Mouse (Mus musculus): ENCODE data around the gene 0610009B22Rik. TPM values are rescaled to one million over a fixed set of nuclear protein-coding genes. Genes with fewer than 3 reads are reported as not detected.

0610009B22Rik gene
- polyA plus RNA-seq, 1 experiment from 2014 or later: 110 TPM

DNA sequence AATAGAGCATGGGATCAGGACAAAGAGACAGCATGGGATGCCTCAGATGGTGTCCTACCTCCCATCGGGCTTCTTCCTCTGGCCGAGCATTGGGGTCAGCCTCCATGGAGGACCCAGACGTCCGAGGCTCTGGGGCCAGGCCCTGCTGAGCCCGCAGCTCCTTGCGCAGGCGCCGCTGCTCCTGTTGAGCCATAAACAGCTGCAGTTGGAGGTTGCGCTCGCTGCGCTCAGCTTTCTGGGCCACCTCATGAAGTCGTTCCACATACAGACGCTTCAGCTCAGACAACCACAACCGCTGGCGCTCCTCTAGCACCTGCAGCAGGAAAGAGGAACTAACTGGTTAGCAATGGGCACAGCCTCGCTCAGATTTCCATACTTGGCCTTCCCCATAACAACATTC lies 44.5 kb downstream of the 0610009B22Rik start:
- H3K4me2 ChIP-seq (replicated peaks; ENCODE audit: low read depth): no peak overlapping the region
- no peaks in the 10 kb centered on the region for H3K9me3 ChIP-seq (ENCODE audit: control insufficient read depth)
- H3K27me3 ChIP-seq (replicated peaks; ENCODE audit: control insufficient read depth, insufficient read depth, low read length): no peaks in the 10 kb centered on the region
- H3K4me1 ChIP-seq (replicated peaks; ENCODE audit: control insufficient read depth, insufficient read depth, low read length): 0 out of 2 replicates have a peak, but pooled peaks cover 3% of the 10 kb centered on the region
- ATAC-seq: no peak
- H3K9ac ChIP-seq (ENCODE audit: low read depth, low read length): no peak overlapping the region
- TF ChIP-seq CTCF (IDR thresholded peaks at IDR 0.05; ENCODE audit: low read depth): no peak
- H3K36me3 ChIP-seq (ENCODE audit: control insufficient read depth, insufficient read depth): peaks cover 21% of the 10 kb centered on the region
- WGBS: 85% methylated on average over 16 of the region's 16 CpGs
- no peak overlapping the region for H3K4me3 ChIP-seq (ENCODE audit: low read depth, low read length)
- no peak overlapping the region for H3K27ac ChIP-seq (ENCODE audit: low read depth, low read length)

DNA sequence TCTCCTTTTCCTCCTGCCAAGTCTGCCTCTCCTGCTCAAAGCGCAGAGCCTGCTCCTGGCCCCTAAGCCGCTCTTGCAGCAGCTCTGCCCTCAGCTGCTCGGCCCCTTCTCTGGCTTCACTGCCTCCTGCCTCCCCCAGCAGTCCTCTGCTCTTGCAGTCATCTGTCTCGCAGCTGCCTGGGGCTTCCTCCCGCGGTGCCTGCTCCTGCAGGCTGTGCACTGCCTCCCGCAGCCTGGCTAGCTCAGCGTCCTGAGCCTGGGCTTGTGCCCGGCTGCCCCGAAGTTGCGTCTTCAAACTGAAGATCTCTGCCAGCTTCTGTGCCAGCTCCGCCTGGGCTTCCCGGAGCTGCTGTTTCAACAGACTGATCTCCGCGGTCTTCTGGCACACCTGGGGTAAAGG lies 44.9 kb downstream of the 0610009B22Rik start:
- no peak overlapping the region for H3K4me2 ChIP-seq (replicated peaks; ENCODE audit: low read depth)
- no peaks in the 10 kb centered on the region for H3K9me3 ChIP-seq (ENCODE audit: control insufficient read depth)
- 0 out of 2 replicates have a peak, but pooled peaks cover 3% of the 10 kb centered on the region for H3K4me1 ChIP-seq (replicated peaks; ENCODE audit: control insufficient read depth, insufficient read depth, low read length)
- ATAC-seq: no peak
- WGBS: 62% methylated on average over 15 of the region's 15 CpGs
- H3K4me3 ChIP-seq (ENCODE audit: low read depth, low read length): no peak overlapping the region
- no peak overlapping the region for H3K27ac ChIP-seq (ENCODE audit: low read depth, low read length)
- H3K9ac ChIP-seq (ENCODE audit: low read depth, low read length): no peak overlapping the region
- no peak for TF ChIP-seq CTCF (IDR thresholded peaks at IDR 0.05; ENCODE audit: low read depth)
- peaks cover 21% of the 10 kb centered on the region for H3K36me3 ChIP-seq (ENCODE audit: control insufficient read depth, insufficient read depth)
- H3K27me3 ChIP-seq (replicated peaks; ENCODE audit: control insufficient read depth, insufficient read depth, low read length): no peaks in the 10 kb centered on the region

DNA sequence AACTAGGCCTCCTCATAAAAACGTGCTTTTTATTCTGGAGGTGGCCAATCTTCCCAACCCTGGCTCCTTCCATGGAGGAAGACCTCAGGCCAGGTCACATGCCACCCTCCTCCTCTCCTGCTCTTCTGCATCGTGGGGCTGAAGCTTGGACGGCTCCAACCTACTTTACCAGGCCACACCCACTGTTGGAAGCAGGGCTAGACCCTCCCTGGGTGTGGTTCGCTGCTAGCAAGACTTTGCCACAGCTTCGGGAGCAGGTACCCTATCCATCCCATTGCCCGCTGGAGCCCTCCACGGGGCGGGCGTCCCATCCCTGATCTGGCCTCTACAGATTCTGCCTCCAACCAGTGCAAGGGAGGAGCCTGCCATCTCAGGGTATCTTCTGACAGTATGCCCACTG lies 45.5 kb downstream of the 0610009B22Rik start:
- Histone ChIP-seq H3K27me3 (replicated peaks; ENCODE audit: control insufficient read depth, insufficient read depth, low read length) (no peaks in the 10 kb centered on the region), H3K36me3 (ENCODE audit: control insufficient read depth, insufficient read depth) (peaks cover 21% of the 10 kb centered on the region), H3K4me2 (replicated peaks; ENCODE audit: low read depth) (no peak overlapping the region), H3K27ac (ENCODE audit: low read depth, low read length) (no peak overlapping the region), H3K9me3 (ENCODE audit: control insufficient read depth) (no peaks in the 10 kb centered on the region), H3K4me3 (ENCODE audit: low read depth, low read length) (no peak overlapping the region), H3K9ac (ENCODE audit: low read depth, low read length) (no peak overlapping the region), H3K4me1 (replicated peaks; ENCODE audit: control insufficient read depth, insufficient read depth, low read length) (0 out of 2 replicates have a peak, but pooled peaks cover 3% of the 10 kb centered on the region)
- TF ChIP-seq CTCF (IDR thresholded peaks at IDR 0.05; ENCODE audit: low read depth): no peak
- no peak for ATAC-seq
- WGBS: 62% methylated on average over 9 of the region's 9 CpGs

GRCm38 (mm10) chr11:51640748-51641147 lies 47.9 kb downstream of the 0610009B22Rik start:
- no peak overlapping the region for H3K9ac ChIP-seq (ENCODE audit: low read depth, low read length)
- ATAC-seq: no peak
- no peak overlapping the region for H3K4me2 ChIP-seq (replicated peaks; ENCODE audit: low read depth)
- no peaks in the 10 kb centered on the region for H3K9me3 ChIP-seq (ENCODE audit: control insufficient read depth)
- H3K4me1 ChIP-seq (replicated peaks; ENCODE audit: control insufficient read depth, insufficient read depth, low read length): 0 out of 2 replicates have a peak, but pooled peaks cover 3% of the 10 kb centered on the region
- WGBS: 76% methylated on average over 7 of the region's 7 CpGs
- no peak overlapping the region for H3K27ac ChIP-seq (ENCODE audit: low read depth, low read length)
- no peak for TF ChIP-seq CTCF (IDR thresholded peaks at IDR 0.05; ENCODE audit: low read depth)
- peaks cover 21% of the 10 kb centered on the region for H3K36me3 ChIP-seq (ENCODE audit: control insufficient read depth, insufficient read depth)
- H3K27me3 ChIP-seq (replicated peaks; ENCODE audit: control insufficient read depth, insufficient read depth, low read length): no peaks in the 10 kb centered on the region
- H3K4me3 ChIP-seq (ENCODE audit: low read depth, low read length): no peak overlapping the region

DNA sequence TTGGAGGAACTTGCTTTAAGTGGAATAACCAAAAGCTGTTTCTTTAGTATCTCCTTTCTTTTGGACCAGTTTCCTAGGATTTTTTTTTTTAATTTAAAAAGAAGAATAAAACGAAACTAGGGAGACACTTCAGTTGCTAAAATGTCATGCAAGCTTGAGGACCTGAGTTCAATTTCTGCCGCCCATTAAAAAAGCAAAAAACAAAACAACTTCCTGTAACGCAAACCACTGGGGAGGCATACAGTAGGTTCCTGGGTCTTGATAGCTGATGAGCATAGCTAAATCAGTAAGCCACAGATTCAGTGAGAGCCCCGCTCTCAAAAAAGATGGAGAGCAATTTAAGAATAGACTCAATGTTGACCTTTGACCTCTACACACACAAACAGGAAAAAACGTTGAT lies 50.2 kb downstream of the 0610009B22Rik start:
- H3K4me1 ChIP-seq (replicated peaks; ENCODE audit: control insufficient read depth, insufficient read depth, low read length): 0 out of 2 replicates have a peak, but pooled peaks cover 3% of the 10 kb centered on the region
- no peak overlapping the region for H3K27ac ChIP-seq (ENCODE audit: low read depth, low read length)
- H3K9ac ChIP-seq (ENCODE audit: low read depth, low read length): no peak overlapping the region
- 66% methylated on average over 5 of the region's 5 CpGs for WGBS
- ATAC-seq: no peak
- H3K4me2 ChIP-seq (replicated peaks; ENCODE audit: low read depth): peak overlapping the region; percentile 52
- H3K4me3 ChIP-seq (ENCODE audit: low read depth, low read length): no peak overlapping the region
- H3K36me3 ChIP-seq (ENCODE audit: control insufficient read depth, insufficient read depth): peaks cover 2% of the 10 kb centered on the region; the same call in 1 of the 2 replicates
- no peak for TF ChIP-seq CTCF (IDR thresholded peaks at IDR 0.05; ENCODE audit: low read depth)
- no peaks in the 10 kb centered on the region for H3K9me3 ChIP-seq (ENCODE audit: control insufficient read depth)
- H3K27me3 ChIP-seq (replicated peaks; ENCODE audit: control insufficient read depth, insufficient read depth, low read length): no peaks in the 10 kb centered on the region

DNA sequence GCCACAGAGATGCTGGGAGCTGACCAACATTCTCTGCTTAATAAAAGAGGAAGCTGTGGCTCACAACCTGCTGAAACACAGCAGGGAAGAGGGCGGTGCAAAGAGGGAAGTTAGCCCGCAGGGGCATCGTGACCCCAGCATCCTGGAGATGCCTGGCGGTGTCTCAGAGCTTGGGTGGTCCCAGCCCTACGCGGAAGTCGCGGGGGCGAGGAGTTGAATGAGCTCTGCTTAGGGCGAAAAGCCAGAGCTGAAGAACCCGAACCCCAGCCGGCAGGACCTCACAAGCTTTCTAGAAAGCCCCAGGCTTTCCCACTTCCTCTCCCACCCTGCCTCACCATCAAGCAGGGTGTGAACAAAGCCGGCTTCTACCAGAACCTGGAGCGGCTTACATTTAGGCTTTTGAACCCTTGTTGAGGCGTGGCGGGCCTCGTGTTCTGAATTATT lies 50.7 kb downstream of the 0610009B22Rik start:
- 0 out of 2 replicates have a peak overlapping the region, but pooled peaks have one; percentile 17 for H3K9ac ChIP-seq (ENCODE audit: low read depth, low read length)
- no peak for ATAC-seq

More for the DNA sequence above, 50.7 kb downstream of the 0610009B22Rik start:
- Histone ChIP-seq H3K27ac (ENCODE audit: low read depth, low read length) (peak overlapping the region; percentile 41), H3K4me2 (replicated peaks; ENCODE audit: low read depth) (peak overlapping the region; percentile 52), H3K4me3 (ENCODE audit: low read depth, low read length) (no peak overlapping the region; the same call in 1 of the 2 replicates), H3K4me1 (replicated peaks; ENCODE audit: control insufficient read depth, insufficient read depth, low read length) (0 out of 2 replicates have a peak, but pooled peaks cover 3% of the 10 kb centered on the region), H3K27me3 (replicated peaks; ENCODE audit: control insufficient read depth, insufficient read depth, low read length) (no peaks in the 10 kb centered on the region), H3K9me3 (ENCODE audit: control insufficient read depth) (no peaks in the 10 kb centered on the region), H3K36me3 (ENCODE audit: control insufficient read depth, insufficient read depth) (no peaks in the 10 kb centered on the region; the same call in 1 of the 2 replicates)
- 15% methylated on average over 17 of the region's 17 CpGs for WGBS
- no peak for TF ChIP-seq CTCF (IDR thresholded peaks at IDR 0.05; ENCODE audit: low read depth)
